Mouse (Mus musculus) neutrophil, adult 83 days (primary cell): ENCODE measurements around the gene Mtf1. TPM values are rescaled to one million over a fixed set of nuclear protein-coding genes. Genes with fewer than 3 reads are reported as not detected.

Experiments used
- total RNA-seq, 2 experiments: library from RNA; stranded (reverse); gene quantifications; one replicate each; pipeline ENCODE4 v1.2.4; 2023

Gene Mtf1
- 10 to 100 TPM; 45.3 to 53.3 TPM for total RNA-seq

GRCm38 (mm10) chr4:124801552-124802308 lies at the start of gene Mtf1:
TSS of gene Mtf1 (plus strand) at chr4:124802104.

GRCm38 (mm10) chr4:124850261-124850913 lies 48.5 kb downstream of the Mtf1 start, which contains the start of gene Yrdc:
TSS of gene Yrdc (plus strand) at chr4:124850679.

GRCm38 (mm10) chr4:124850933-124851658 lies 49.2 kb downstream of the Mtf1 start, which contains the start of gene 1110065P20Rik:
TSS of gene 1110065P20Rik (minus strand) at chr4:124851196.

GRCm38 (mm10) chr4:124861283-124862188 lies 59.6 kb downstream of the Mtf1 start, which contains the start of gene Maneal:
TSS of gene Maneal (minus strand) at chr4:124862171.

GRCm38 (mm10) chr4:124880599-124880998 lies 78.7 kb downstream of the Mtf1 start, which contains the start of gene Epha10:
TSS of gene Epha10 (plus strand) at chr4:124880899.

Other genes with a start within 250 kb of the Mtf1 start
- not detected for gene 3100002H09Rik, start 191.3 kb upstream of the Mtf1 start, total RNA-seq
- not detected for gene Pou3f1, start 145.3 kb upstream of the Mtf1 start, total RNA-seq
- gene Utp11, start 108.5 kb upstream of the Mtf1 start, total RNA-seq, result 10 to 100 TPM; 12.2 to 13.3 TPM
- gene Fhl3, start 101.4 kb upstream of the Mtf1 start, total RNA-seq, result 10 to 100 TPM; 26.8 to 31.2 TPM
- 10 to 100 TPM; 30.3 to 30.9 TPM for gene Sf3a3, start 87.3 kb upstream of the Mtf1 start, total RNA-seq
- gene Inpp5b, start 60.3 kb upstream of the Mtf1 start, total RNA-seq, result 10 to 100 TPM; 52.4 to 63.8 TPM
- 10 to 100 TPM; 37.5 to 40.6 TPM for gene Yrdc, start 48.6 kb downstream of the Mtf1 start, total RNA-seq
- gene 1110065P20Rik, start 49.1 kb downstream of the Mtf1 start, total RNA-seq, result 10 to 100 TPM in 1 of 2 experiments, 1 to 10 TPM in 1; 8.4 to 12.8 TPM
- gene Maneal, start 60.1 kb downstream of the Mtf1 start, total RNA-seq, result not detected
- gene Epha10, start 78.8 kb downstream of the Mtf1 start, total RNA-seq, result under 1 TPM in 1 of 2 experiments, not detected in 1; 0.09 TPM
- 1 to 10 TPM; 7.6 to 8.3 TPM for gene 9930104L06Rik, start 134.9 kb downstream of the Mtf1 start, total RNA-seq
- 10 to 100 TPM; 70.3 to 91.2 TPM for gene Cdca8, start 137.2 kb downstream of the Mtf1 start, total RNA-seq
- 1 to 10 TPM; 1.9 to 3.3 TPM for gene Rspo1, start 184.3 kb downstream of the Mtf1 start, total RNA-seq
- 10 to 100 TPM; 35.6 to 41.2 TPM for gene Gnl2, start 214.5 kb downstream of the Mtf1 start, total RNA-seq